Mouse (Mus musculus) frontal cortex, postnatal 10 days (tissue): ENCODE data around the gene Kif17.

ENCODE experiments used
- DNase-seq, 2 experiments: peaks; one replicate each; pipeline ENCODE4 v3.0.0; 2022; ENCODE audit warnings: low spot score in 2 of 2, mixed read lengths in 1 of 2

Kif17 gene

GRCm38 (mm10) chr4:138341393-138341792, 91.2 kb downstream of the Kif17 start:
- no peak for DNase-seq

GRCm38 (mm10) chr4:138342048-138342447, 91.8 kb downstream of the Kif17 start:
- DNase-seq, result no peak

GRCm38 (mm10) chr4:138342778-138343177, 92.5 kb downstream of the Kif17 start:
- no peak for DNase-seq

- no peak for DNase-seq
Observed at GRCm38 (mm10) chr4:138343341-138343837, 93.2 kb downstream of the Kif17 start.

- no peak for DNase-seq
Observed at GRCm38 (mm10) chr4:138344891-138345545, 94.8 kb downstream of the Kif17 start.

- DNase-seq, result no peak
Observed at GRCm38 (mm10) chr4:138347280-138347679, 97.0 kb downstream of the Kif17 start.

GRCm38 (mm10) chr4:138348716-138349115, 98.5 kb downstream of the Kif17 start:
- DNase-seq, result no peak
